Mouse (Mus musculus) cerebellum, postnatal 14 days (tissue): ENCODE measurements around the gene Rgs18.

ENCODE experiments used
- DNase-seq, 2 experiments: peaks; one replicate each; pipeline ENCODE4 v3.0.0; 2021; ENCODE audit warnings: mixed read lengths in 2 of 2

The Rgs18 gene

DNA sequence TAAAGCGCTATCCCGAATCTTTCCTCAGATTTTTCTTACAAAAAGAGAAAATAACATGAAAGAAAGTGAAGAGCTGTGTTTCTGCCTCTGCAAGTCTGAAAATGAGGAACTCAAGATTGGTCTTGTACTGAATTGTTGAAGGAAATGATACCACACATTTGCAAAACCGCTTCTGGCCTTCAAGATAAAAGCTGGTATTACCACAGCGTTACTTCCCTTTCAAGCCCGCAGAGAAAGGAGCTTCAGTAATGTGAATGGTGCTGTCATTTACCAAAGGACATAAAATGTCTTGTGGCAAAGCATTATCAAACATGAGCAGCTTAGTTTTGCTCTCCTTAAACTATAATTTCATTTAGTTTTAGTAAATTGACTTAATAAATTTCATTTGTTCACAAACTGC, at the start of gene Rgs18:
Gene Rgs18, minus strand, starts transcription at position 105 of the 400 bp plus-strand sequence.
- no peak for DNase-seq

DNA sequence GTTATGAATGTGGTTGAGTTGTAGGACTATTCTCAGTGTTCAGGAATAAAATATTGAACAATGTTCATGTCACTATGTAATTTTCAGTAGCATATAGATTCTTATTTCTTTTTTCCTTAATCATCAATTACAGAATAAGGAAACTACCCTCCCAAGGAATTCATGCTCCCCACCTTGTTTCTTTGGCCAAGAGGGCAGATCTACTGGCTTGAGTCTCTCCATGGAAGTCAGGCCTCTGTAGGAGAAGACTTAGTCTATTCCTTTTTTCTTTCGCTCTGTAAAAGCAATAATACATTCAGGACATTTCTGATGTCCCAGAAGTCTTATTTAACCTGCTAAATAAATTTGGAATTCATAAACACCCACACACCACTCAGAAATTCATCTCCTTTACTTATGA, 841 bp downstream of the Rgs18 start:
- no peak for DNase-seq

DNA sequence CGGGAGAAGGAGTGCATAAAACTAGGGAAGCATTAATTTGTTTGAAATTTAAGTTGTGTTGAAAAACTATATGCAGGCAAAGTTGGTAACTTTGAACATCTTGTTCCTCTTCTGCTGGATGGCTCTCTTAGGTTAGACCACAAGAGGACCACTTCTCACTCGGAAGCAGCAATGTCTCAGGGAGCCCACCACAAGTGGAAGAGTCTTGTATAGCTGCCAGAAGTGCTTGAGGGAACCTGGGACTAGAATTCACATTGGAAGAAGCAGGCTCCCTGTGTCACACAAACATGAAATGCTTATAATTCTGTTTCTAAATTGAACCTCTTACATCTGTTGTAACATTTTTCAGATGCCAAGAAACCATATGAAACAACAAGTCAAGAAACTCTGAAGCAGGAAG, 9.0 kb downstream of the Rgs18 start:
- DNase-seq = no peak

DNA sequence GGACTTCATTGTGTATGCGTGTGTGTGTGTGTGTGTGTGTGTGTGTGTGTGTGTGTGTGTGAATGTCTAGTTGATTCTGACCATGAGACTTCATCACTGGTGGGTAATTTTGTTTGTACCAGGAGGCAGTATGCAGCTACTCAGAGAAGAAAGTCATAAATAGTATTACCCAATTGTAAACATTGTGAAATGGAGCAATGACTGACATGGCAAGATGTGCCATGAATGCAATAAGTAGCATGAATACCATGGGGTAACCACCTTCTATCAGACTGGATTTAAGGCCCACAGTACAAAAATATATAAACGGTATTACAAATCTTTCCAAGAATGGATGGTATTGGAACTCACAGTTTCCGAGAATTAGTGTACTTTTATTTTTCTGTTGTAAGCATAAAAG, 14.4 kb downstream of the Rgs18 start:
- DNase-seq = no peak

DNA sequence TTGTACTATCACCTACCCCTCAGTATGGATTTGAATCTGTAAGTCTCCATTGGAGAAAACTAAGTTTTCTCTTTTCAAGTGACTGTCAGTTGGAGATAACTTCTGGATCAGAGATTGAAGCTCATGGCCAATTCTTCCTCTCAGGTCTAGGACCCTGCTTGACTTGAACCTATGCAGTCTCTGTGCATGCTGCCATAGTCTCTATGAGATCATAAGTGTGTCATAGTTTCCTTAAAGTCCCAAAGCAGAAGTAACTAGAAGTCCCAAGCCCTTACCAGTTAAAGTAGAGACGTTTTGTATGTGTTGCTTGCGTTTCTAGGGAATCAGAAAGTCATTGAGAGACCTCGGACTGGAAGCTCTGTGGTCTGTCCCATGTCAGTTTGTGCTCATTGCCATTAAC, 24.5 kb downstream of the Rgs18 start:
- no peak for DNase-seq

DNA sequence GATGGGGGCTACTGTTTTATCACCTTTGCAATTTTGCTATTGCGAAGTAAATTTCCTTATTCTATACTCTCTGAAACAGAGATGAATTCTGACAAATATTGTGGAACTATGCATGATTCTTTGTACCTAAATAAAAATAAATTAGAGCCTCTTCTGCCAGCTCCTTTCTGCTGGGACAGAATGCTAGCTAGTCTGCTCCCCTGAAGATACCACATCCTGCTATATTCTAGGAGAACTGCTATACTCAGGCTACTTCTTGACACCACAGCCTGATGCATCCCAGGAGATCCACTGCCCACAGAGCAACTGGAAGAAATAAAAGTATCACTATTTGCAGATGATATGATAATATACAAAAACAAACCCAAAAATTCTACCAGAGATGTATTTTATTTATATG, 29.1 kb downstream of the Rgs18 start:
- DNase-seq = no peak

DNA sequence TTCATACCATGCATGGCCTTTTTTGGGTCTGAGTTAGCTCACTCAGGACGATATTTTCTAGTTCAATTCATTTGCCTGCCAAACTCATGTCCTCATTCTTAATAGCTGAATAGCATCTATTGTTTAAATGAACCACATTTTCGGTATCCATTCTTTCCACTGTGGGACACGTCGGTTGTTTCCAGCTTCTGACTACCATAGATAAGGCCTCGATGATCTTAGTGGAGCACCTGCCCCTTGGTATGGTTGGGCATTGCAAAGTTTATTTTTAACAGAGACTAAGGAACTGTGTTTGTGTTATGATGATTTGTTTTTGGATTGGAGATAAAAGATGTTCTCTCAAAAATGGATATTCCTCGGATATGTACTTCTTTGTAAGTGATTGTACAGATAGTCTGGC, 37.5 kb downstream of the Rgs18 start:
- DNase-seq = no peak

DNA sequence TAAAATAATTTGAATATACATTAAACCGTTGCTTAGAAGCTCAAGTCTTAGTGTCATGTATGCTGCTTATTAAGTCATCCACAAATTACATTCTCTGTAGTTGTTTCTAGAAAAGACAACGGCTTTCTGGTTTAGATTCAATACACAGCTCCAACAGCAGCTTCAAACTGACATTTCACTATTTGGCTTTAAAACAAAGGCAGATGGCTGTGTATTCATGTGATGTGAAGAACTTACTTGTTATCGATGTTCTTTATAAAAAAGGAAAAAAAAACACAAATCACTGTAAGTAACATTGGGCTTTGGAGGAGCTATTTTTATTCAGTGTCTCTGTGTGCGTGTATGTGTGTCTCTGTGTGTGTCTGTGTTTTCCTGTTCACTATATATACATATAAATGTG, 54.5 kb downstream of the Rgs18 start:
- DNase-seq = no peak

DNA sequence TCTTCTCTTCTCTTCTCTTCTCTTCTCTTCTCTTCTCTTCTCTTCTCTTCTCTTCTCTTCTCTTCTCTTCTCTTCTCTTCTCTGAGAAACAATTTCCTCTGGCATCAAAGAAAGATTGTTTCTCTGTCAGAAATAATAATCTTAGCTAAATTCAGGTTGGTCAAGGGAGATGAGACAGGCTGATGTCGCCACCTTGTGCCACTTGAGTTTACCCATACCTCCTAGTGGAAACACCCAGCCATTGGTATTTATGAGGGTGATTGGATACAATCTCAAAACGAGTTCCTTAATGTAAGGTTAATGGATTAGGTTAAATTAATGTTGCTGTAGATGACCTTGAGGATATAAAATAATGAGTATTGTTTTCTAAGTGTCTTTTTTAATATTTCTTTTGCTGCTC, 70.9 kb downstream of the Rgs18 start:
- DNase-seq = peak in 1 of 2 experiments; percentile 3
